Mouse (Mus musculus) lung, postnatal 4 days (tissue): ENCODE results near the gene Fgr.

Experiments
- DNase-seq, 2 experiments: peaks; one replicate each; pipeline ENCODE4 v3.0.0; 2021

Gene Fgr

DNA sequence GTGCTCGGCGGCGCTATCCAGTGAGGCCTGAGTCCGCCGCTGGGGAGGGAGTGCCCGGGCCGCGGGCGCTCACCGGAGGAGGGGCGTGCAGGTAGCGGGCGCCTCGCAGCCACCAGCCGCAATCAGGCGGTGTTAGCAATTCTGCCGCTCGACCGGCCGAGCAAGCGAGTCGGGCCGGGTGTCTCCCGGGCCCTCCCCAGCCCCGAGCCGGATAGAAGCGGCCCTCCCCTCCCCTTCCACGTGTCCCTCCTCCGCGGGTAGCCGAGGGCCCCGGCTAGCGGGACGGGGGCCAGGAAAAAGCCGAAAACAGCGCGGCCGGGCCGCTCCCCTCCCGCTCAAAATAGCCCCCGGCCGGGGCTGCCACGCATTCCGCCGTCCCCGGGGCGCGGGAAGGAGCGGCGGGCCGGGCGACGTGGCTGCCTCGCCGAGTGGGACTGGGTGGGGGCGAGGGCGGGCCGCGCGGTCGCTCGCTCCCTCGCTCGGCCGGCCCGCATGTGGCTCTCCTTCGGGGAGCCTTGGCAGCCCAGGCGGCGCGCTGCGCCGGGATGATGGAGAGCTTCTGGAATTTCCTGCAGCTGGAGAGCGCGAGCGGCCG lies 64.7 kb downstream of the Fgr start:
- peak; percentile 75 to 87 for DNase-seq

DNA sequence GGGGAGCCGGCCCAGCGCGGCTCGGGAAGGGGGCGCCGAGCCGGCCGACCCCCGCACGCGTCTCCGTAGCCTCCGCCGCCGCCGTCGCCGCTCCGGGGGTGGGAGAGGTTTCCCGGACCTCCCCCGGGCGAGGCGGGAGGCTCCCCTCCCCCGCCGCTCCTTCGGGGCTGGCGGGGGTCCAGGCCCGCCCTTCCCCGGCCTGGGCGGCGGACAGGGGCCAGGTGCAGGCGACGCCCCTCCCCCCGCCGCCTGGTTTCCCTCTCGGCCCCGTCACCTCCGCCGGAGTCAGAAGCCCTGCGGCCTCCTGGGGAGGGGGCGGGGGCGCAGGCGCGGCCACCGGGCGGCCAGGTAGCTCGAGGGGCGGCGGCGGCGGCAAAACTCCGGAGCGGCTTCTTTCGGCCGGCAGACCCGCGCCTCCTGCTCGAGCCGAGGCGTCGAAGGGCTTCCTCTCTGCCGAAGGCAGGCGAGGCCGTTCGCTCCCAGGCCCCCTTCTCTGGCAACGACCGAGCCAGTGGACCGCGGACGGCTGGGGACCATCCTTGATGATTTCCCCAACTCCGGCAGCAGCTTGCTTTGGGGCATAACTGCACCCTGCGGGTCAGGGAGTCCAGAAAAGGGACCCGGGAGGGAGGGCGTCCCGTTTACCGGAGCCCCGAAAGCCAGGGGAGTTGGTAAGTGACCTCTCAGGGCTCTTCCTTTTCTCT lies 65.4 kb downstream of the Fgr start:
- peak; percentile 65 to 77 for DNase-seq

DNA sequence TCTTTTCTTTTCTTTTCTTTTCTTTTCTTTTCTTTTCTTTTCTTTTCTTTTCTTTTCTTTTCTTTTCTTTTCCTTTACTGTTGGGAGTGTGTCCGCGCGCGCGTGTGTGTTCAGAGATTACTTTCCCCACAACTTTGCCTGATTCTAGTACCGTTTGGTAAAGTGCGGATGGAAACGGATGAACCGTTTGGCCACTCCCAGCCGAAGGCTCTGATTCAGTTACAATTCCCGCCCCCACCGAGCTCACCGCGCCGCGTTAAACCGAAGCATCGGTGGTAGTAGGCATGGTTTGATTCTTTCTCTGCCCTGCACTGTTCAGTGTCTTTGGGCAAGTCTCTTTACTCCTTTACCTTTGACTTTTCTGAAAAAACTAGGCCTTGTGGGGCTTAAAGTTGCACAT lies 65.9 kb downstream of the Fgr start:
- no peak for DNase-seq

DNA sequence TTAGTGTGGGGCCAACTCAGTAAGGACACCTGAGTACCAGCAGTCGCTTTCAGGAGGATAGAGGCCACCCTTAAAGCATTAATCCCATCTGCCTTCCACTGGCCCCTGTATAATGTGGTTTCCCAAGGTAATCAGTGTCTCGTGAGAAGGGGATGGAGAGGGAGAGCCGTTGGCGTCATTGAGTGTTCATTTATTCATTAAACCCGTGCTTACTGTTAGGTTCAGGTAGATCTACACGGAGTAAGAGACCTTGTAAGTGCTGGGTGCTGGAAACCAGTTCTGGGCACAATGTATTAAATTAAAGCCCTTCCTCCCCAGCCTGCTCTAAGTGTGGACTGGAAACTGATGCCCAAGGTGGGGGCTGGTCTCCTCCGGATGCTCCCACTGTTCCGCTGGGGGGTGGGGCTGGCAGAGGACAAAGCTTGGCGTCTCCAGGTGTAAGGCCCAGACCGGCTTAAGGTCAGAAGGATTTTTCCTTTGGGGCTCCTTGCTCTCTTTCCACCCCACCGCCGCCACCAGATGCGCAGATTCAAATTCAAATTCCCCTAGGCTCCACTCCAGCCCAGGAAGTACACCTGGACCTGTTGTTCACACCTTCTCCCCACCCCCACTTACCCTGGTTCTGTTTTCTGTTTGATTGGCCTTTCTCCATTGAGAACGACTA lies 66.5 kb downstream of the Fgr start:
- no peak for DNase-seq

DNA sequence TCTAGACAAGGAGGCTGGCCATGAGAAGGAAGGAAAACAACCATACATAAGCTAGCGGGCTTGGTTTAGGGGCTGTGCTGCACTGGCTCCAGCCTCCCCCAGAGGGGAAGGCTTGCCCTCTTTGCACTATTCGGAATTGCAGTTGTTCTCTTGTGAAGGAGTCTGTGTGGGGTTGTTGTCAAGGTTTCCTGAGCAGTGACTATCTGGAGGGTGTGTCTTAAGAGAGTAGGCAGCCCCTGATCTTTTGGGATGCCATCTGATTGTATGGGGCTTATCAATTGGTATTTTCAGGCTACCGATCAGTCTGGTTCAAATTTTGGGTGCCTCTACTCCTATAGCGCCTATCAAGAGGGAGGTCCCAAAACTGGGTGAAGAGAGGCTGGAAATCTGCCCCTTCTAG lies 68.3 kb downstream of the Fgr start:
- DNase-seq = no peak

DNA sequence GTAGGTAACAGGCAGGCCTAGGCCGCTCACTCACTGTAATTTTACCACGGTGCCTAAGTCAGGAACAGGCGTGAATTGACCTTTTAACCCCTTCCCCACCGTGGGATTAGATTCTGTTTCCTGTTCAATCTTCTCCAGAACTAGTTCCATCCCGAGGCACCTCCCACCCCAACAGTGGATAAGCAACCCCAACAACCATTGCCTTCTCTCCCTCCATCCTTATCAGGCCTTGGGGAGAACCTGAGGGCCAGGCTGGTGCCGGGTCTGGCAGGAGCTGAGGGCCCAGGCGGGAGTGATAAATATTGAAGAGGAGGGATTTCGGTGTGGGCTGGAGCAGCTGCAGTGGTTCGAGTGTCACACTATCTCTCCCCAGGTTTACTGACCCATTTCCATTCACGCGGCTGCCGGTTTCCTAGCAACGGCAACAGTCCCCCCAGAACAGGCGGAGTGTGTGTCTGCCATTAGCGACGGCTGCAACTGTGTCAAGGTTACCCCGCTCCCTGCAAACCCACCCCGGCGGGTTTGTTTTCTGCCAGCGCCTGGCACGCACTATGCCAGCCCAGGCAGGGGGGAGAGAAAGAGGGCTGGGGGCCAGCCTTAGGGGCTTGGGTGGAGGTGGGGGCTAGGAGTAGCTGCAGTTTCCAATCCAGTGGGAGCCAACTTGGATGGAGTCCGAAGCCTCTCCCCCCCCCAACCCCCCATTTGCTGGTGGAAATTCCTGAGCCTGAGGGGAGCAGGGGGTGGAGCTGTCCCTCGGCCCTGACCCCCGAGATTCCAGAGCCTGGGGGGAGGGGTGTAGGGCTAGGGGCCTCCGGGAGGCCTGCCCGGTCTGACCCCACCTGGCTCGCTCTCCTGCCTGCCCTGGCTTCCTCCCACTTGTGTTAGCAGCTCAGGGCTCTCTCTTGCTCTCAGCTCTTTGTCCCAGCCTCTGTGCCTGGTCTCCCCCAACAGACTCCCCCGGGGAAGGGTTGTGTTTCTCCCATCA lies 69.0 kb downstream of the Fgr start:
- peak; percentile 40 to 71 for DNase-seq

DNA sequence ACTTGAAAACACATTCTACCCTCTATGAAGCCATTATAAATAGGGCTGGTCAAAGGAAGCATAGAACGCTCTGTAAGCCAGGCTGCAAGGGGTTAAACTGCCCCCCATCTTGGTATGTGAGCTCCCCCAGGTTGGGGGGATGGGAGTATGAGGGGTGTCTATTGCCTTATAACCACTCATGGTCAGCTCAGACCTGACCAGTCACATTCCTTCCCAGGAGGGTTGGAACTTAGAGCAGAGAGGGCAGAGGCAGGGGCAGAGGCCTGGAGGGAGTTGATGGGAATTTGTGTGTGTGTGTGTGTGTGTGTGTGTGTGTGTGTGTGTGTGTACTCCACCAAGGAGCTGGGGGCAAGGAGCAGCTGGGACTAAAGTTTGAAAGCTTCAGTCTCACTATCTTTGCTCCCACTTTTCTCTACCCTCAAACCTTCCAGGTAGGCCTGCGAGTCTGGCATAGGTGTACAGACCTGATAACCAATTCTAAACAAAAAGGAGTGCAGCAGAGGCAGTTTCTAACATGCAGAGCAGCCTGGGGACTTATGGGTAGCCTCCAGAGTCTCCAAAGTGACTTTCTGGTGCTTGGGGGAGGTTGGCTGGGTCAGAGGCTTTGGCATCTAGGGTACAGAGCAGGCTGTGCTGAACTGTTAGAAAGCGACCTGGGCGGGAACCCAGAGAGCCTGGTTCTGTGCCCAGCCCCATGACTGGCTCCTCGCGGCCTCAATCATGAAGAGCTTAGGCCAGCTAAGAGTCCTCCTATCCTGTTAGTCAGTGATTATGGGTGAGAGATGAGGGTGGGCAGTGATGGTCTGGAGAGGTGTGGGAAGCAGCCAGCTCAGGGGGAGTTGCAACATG lies 70.1 kb downstream of the Fgr start:
- peak in 1 of 2 experiments; percentile 58 for DNase-seq

DNA sequence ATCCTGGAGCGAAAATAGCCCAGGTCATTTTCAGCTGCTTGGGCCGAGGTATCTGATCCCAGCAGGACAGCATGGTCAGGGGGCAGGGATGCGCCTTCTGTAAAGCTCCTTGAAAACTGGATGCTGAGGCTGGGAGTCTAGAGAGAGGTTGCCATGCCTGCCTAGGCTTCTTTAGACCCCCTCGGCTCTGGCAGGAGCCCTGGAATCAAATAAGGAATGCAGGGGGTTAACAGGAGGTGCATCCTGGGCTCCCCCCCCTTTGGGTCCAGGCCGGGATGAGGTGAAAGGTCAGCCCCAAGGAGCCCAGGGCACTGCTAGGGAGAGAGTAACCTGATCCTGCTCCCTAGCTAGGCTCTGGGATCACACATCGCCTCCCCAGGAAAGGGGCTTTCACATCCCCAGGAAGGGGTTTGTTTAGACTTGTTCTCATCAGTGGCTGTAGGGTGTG lies 70.8 kb downstream of the Fgr start:
- DNase-seq = peak in 1 of 2 experiments; percentile 28

DNA sequence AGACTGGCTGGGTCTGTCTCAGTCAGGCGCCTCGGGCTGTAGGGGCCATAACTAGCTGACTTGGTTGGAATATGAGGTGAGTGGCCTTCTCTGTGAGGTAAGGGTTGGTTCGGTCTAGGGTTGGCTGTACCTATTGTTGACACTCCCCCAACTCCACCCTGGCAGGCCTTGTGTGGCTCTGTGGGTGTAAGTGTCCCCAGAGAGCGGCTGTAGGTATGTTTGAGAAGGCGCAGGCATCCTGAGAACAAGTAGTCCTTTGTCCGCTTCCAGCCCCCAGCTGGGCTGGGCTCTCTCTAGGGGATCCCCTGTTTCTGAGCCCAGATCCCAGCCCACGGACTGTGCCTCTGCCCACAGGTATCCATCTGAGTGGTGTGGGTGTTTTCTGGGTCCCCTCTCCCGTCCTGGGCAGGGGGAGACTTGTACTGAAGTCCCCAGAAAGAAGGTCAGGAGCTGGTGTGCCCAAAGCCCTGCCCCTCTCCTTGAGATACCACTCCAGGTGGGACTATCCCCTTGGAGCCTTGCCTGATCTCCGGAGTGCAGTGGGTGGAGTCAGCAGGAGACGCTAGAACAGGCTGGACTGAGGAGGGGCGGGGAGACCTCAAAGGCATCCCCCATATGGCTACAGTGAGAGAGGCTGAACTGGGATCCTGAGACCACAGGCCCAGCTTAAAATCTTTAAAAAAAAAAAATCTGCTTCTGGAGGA lies 72.0 kb downstream of the Fgr start:
- DNase-seq = peak; percentile 61 to 81

DNA sequence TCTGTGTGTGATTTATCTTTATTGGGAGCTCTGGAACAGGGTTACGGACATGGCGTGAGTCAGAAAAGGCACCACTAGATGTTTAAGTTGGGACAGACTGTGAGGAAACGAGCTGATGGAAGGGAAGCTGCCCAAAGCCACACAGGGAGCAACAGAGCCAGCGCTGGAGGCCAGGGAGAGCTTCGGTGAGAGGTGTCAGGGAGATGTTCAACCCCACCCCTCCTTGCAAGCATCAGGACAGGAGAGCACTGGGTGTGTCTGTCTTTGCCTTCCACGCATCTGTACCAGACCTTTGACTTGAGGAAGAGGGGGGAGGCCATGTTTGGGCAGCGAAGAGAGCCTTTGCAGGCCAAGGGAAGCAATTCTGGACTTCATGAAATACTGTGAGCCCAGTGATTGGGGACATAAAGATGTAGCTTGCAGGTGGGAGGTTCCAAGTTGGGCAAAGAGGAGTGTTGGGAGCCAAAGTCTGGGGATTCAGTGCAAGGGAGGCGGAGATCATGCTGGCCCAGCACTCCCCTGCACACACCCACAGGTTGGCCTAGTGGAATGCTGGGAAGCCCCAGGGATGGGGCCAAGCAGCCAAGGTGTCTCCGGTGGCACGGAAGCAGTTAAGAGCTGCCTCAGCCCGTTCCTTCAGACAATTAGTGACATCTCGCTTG lies 72.9 kb downstream of the Fgr start:
- DNase-seq = peak in 1 of 2 experiments; percentile 36

DNA sequence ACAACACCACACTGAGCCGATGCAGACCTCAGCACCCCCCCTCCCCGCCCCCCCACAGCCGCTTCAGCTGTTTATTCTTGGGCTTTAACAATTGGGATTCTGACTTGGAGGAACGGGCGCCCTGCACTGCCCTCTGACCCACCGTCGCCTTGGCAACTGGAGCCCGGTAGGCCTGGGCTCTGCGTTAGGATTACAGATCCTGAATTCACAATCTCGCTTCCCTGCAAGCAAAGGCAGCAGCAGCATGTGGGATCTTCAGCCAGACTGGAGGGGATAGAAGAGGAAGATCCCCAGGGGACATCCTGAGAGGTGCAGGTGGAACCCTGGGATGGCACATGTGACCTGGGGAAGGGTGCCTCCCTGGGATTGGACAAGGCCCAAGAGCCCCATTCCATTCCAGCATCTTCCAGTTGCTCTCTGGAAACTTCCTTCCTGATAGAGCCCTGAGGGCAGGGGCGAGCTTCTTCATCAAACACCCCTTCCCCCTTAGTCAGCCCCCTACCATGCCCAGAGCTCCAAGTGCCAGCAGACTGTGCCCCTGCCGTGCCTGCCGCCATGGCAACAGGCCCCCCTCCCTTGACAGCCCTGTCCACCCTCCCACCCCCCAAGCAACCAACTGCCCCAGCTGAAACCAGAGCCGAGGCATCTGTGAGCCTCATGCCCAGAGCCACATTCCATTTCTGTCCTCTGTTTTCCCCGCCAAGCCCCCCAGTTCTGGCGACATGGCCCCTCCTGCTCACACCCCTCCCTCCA lies 73.6 kb downstream of the Fgr start:
- peak in 1 of 2 experiments; percentile 43 for DNase-seq

DNA sequence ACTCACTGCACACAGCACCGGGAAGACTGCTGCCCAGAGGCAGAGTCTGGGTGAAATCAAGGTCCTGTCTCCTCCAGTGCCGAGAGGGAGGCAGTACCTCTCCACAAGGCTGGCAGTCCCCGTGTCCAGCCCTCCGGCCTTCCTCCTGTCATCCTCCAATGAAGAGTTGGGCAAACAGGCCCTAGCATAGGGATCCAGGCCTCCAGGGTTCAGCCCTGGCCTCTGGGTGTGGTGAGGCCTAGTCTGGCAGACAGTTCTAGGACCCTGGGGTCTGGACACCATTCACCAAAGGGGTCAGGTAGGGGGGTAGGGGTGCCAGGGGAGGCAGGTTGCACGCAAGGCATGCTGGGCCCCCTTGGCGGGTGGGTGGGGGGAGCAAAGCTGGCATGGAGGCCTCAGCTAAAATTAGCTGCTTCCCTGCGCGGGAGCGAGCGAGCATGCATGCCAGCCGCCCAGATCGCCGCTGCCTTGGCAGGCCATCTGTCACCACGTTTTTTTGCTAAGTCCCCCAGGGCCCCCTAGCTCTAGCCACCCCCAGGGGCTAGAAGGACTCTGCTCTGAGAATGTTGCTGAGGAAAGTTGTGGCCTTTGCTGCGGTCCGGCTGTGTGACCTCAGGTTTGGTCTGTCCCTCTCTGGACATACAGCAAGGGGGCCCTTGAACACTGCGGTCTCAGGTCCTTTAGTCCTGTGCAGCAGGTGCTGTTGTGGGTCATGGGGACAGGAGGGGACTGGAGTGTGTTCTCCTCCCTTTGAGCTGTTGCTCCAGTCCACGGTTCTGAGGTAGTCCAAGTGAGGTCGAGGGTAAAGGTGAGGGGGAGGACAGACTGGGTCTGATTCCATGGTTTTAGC lies 75.4 kb downstream of the Fgr start:
- peak in 1 of 2 experiments; percentile 41 for DNase-seq

DNA sequence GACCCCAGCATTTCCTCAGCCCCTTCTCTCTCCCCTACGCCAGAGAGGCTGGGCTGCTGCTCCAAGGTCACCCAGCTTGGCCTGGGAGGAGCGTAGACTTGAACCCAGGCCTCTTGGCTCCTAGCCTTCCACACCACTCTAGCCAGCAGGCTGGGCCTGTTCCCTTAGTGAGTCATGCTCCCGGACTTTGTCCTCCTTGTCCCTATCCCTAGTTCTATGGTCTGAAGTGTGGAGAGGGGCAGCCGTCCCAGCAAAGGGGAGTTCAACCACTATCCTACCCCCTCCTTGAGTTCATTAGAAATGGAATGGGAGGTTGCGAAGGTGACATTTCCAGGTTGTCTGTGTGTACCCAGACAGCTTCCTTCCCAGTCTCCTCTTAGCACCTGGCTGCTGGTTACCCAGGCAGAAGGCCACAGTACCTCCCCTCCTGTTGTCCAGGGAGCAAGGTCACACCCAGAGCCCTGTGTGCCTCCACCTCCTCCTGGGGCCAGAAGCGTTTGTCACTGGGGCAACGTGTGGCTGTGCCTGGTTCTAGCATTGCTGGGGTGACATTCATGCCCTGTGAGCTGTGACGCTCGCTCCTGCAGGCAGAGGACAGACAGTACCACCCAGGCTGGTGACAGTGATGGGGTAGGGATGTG lies 76.4 kb downstream of the Fgr start:
- DNase-seq = peak in 1 of 2 experiments; percentile 39

DNA sequence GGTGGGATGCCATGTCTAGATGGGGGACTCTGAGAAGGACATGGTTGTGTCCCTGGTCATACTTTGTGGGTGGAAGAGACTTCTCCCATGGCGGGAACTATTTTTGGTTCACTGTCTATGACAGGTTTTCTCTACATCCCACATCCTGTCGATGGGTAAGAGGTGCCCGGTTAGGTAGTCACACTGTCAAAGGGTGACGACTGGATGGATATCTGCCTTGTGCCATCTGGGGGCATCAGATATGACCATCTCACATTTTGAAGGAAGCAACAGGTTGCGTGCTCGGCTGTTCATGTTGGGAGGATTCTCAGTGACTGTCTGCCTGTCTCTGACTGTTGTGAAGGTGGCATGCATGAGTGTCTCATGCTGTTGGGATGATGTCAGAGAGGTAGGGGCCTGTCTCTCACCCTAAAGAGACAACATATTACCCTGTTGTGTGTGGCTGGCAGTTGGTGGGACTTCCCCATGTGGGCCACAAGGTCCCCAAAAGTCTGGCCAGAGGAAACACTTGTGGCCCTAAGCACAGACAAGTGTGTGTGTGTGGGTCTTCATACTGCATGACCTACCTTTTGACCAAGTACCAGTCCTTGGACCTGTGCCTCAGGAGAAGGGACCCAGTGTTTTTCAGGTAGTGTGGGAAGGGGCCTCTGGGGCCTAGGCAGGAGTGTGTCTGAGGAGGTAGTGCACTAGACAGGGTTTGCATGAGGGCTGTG lies 77.1 kb downstream of the Fgr start:
- DNase-seq = no peak

DNA sequence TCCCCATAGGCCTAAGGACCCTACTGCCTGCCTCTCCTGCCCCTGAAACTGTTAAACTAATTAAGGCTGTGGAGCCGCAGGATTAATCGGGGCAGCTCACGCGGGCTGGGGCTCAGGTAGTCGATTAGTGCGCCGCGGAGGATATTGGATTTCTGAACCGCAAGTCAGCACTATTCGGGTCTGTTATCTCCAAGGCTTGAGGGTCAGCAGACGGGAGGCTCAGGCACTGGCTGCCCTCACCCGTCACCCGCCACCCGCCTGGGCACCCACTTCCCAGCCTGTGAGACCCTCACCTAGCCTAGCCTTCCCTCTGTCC lies 77.6 kb downstream of the Fgr start:
- DNase-seq = no peak
